Mouse (Mus musculus) liver, embryonic 14.5 days (tissue): ENCODE measurements at regions not wholly inside any gene's neighbourhood (a gene's known extent, or its start where the extent isn't known, plus 50 kb on each side); places are given as distances from the start of the nearest gene placed in this dataset.

Source experiments
- ATAC-seq: fragments of 200-750 bp; cut with Nextera tagmentation; 2 replicates; pipeline ENCODE4 v1.8.0; 2017; ENCODE audit warnings: moderate number of reproducible peaks, mild to moderate bottlenecking, moderate library complexity; ENCODE audit not compliant: insufficient read depth
- DNase-seq, 3 experiments: peaks; one replicate each; pipeline ENCODE4 v3.0.0-alpha.2; 2012 to 2013; ENCODE audit warnings: low read depth in 3 of 3, low spot score in 3 of 3
- H3K27ac ChIP-seq: fragments of 300-500 bp; sonication (generic); 2 replicates; pipeline ENCODE4 v1.5.1; 2014; ENCODE audit warnings: moderate library complexity, mild to moderate bottlenecking, control low read depth, inconsistent platforms
- H3K27me3 ChIP-seq: fragments of 300-500 bp; sonication (generic); 2 replicates; pipeline ENCODE4 v1.6.1; 2014; ENCODE audit warnings: mild to moderate bottlenecking, low read length, moderate library complexity; ENCODE audit not compliant: control insufficient read depth, insufficient read depth
- H3K36me3 ChIP-seq: fragments of 300-500 bp; sonication (generic); replicated peaks from 2 replicates; pipeline ENCODE4 v1.6.1; 2014; ENCODE audit warnings: low read depth; ENCODE audit not compliant: control insufficient read depth, insufficient read depth
- H3K4me1 ChIP-seq, 2 experiments: fragments of 200-500 bp in 1 of 2; fragments of 300-500 bp in 1 of 2; sonication (generic) in 1 of 2; replicated peaks; 2 replicates each; pipeline ENCODE4 v1.6.1; 2012 to 2014; ENCODE audit warnings: antibody characterized with exemption in 1 of 2, inconsistent platforms in 1 of 2, low read length in 1 of 2; ENCODE audit not compliant: control insufficient read depth in 2 of 2, insufficient read depth in 2 of 2
- H3K4me2 ChIP-seq: fragments of 300-500 bp; sonication (generic); 2 replicates; pipeline ENCODE4 v1.6.1; 2014; ENCODE audit warnings: low read depth, mild to moderate bottlenecking, control low read depth, moderate library complexity
- H3K4me3 ChIP-seq, 2 experiments: fragments of 200-500 bp in 1 of 2; fragments of 300-500 bp in 1 of 2; sonication (generic) in 1 of 2; 2 replicates each; pipeline ENCODE4 v1.5.1; 2012 to 2014; ENCODE audit warnings: low read depth in 2 of 2, low read length in 2 of 2, mild to moderate bottlenecking in 2 of 2, control low read depth in 1 of 2, inconsistent platforms in 1 of 2, moderate library complexity in 1 of 2; ENCODE audit not compliant: insufficient read depth in 1 of 2
- H3K9ac ChIP-seq: fragments of 300-500 bp; sonication (generic); replicated peaks from 2 replicates; pipeline ENCODE4 v1.6.1; 2014; ENCODE audit warnings: mild to moderate bottlenecking, control low read depth, moderate library complexity
- H3K9me3 ChIP-seq: fragments of 300-500 bp; sonication (generic); 2 replicates; pipeline ENCODE4 v1.6.1; 2016; ENCODE audit warnings: low read length, mixed read lengths; ENCODE audit not compliant: control insufficient read depth
- CTCF ChIP-seq: IDR thresholded peaks from 2 replicates; pipeline ENCODE4 v1.5.1; 2016; ENCODE audit warnings: antibody characterized with exemption, low read depth, control low read depth
- EP300 ChIP-seq: IDR thresholded peaks from 2 replicates; pipeline ENCODE4 v1.6.1; 2016; ENCODE audit warnings: antibody characterized with exemption, low read depth
- WGBS: fragments of 180-500 bp; shearing (Covaris S2); extraction: QIAGEN DNeasy Blood & Tissue Kit; methylation state at CpG from one replicate; pipeline ENCODE4 v1.1.7; 2014; ENCODE audit not compliant: insufficient replicate concordance; 5-methylcytosine and 5-hydroxymethylcytosine counted together

GRCm38 (mm10) chr4:89469883-89470282, 159.0 kb upstream of the Cdkn2b start:
- no peak overlapping the region for H3K9ac ChIP-seq
- no peak for ATAC-seq
- H3K4me3 ChIP-seq = no peak overlapping the region
- WGBS = 56% methylated on average over 8 of the region's 8 CpGs
- no peaks in the 10 kb centered on the region for H3K27me3 ChIP-seq
- H3K27ac ChIP-seq = no peak overlapping the region
- no peak for TF ChIP-seq CTCF
- no peak for TF ChIP-seq EP300
- H3K4me2 ChIP-seq = no peak overlapping the region
- peaks cover 6 to 7% of the 10 kb centered on the region in 2 experiments for H3K4me1 ChIP-seq
- DNase-seq = no peak
- H3K36me3 ChIP-seq = no peaks in the 10 kb centered on the region
- H3K9me3 ChIP-seq = no peaks in the 10 kb centered on the region

- Histone ChIP-seq H3K27me3 (no peaks in the 10 kb centered on the region), H3K9ac (no peak overlapping the region), H3K36me3 (no peaks in the 10 kb centered on the region), H3K9me3 (no peaks in the 10 kb centered on the region), H3K4me3 (no peak overlapping the region), H3K27ac (no peak overlapping the region), H3K4me2 (no peak overlapping the region), H3K4me1 (peaks cover 4 to 6% of the 10 kb centered on the region in 2 experiments)
- DNase-seq (no peak), ATAC-seq (no peak)
- TF ChIP-seq EP300 (no peak), CTCF (no peak)
- 60% methylated on average over 3 of the region's 3 CpGs for WGBS
Observed at GRCm38 (mm10) chr4:89469406-89469805, 158.6 kb upstream of the Cdkn2b start.

GRCm38 (mm10) chr4:89466766-89467165, 155.9 kb upstream of the Cdkn2b start:
- Histone ChIP-seq H3K27ac (no peak overlapping the region), H3K27me3 (no peaks in the 10 kb centered on the region), H3K4me2 (no peak overlapping the region), H3K4me3 (no peak overlapping the region), H3K9me3 (no peaks in the 10 kb centered on the region), H3K9ac (no peak overlapping the region), H3K4me1 (peaks cover under 1 to 3% of the 10 kb centered on the region in 2 experiments), H3K36me3 (no peaks in the 10 kb centered on the region)
- TF ChIP-seq CTCF (no peak), EP300 (no peak)
- ATAC-seq (no peak), DNase-seq (no peak)
- WGBS = 71% methylated on average over 3 of the region's 3 CpGs

GRCm38 (mm10) chr4:89463121-89463520, 152.3 kb upstream of the Cdkn2b start:
- Histone ChIP-seq H3K36me3 (no peaks in the 10 kb centered on the region), H3K4me2 (no peak overlapping the region), H3K27ac (no peak overlapping the region), H3K9ac (no peak overlapping the region), H3K27me3 (no peaks in the 10 kb centered on the region), H3K9me3 (no peaks in the 10 kb centered on the region), H3K4me1 (no peaks in the 10 kb centered on the region), H3K4me3 (no peak overlapping the region)
- TF ChIP-seq CTCF (no peak), EP300 (no peak)
- WGBS = 64% methylated on average over 4 of the region's 4 CpGs
- DNase-seq = no peak
- ATAC-seq = no peak

- Histone ChIP-seq H3K4me3 (no peak overlapping the region), H3K27me3 (no peaks in the 10 kb centered on the region), H3K9me3 (no peaks in the 10 kb centered on the region), H3K9ac (no peak overlapping the region), H3K4me2 (no peak overlapping the region), H3K36me3 (no peaks in the 10 kb centered on the region), H3K27ac (no peak overlapping the region), H3K4me1 (no peaks in the 10 kb centered on the region)
- no peak for ATAC-seq
- DNase-seq = no peak
- WGBS = 59% methylated on average over 7 of the region's 7 CpGs
- TF ChIP-seq EP300 (no peak), CTCF (no peak)
Observed at GRCm38 (mm10) chr4:89460170-89460762, 149.4 kb upstream of the Cdkn2b start.
